Mouse (Mus musculus): ENCODE data around the gene Oosp3.

Gene Oosp3

DNA sequence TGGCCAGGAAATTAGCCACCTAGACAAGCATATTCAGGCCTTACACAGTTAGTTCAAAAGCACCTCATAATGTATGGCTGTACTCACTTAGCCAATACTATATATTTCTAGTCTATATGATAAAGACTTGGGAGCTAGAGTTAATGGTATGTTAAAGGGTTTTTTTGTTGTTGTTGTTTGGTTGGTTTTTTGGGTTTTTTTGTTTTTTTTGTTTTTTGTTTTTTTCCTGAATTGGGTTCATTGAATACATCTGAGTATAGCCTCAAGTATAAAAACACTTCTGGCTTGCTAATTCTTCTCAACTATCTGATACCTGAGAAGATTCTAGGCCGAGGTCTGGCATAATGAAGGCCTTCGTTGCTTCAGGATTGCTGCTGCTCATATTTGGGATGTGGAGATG lies at the start of gene Oosp3:
Gene Oosp3 (plus strand): TSS at position 301 of the 400 bp plus-strand sequence.
- no peak for DNase-seq (ENCODE audit: low spot score)

DNA sequence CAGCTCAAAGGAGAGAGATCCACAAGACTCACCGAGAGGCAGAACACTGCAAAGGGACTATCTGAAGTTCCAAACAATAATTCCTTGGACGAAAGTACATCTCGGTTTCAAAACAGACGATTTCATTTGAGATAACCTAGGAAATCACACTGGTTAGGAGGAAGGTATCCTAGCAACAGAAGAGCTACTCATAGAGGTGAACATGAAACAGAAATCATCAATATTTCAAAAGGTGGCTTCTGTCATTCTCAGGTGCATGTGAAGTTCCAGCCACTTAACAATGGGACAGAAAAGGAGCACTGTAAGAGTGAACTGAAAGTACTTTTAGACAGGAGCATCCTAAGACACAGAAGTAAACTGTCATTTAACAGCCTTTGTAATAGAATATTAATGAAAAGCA lies 47.3 kb upstream of the Oosp3 start:
- DNase-seq (ENCODE audit: low spot score), result no peak

DNA sequence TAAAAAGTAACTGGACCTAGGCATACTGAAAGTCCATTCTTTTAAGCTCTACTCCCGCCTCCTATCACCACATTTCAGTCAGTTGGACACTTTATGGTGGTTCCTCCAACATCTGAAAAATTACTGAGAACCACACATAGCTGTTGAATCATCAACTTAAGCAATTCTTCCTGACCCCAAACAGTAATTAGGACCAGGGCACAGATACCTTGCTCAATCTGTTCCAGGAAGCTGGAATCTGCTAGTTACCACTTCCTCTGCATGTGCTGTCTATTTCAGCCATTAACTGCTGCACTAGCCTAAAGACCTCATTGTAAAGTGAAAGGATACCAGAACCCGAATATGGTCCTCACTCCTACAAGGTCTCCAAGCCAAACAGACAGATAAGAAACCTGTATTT lies 37.7 kb upstream of the Oosp3 start:
- DNase-seq (ENCODE audit: low spot score), result no peak

DNA sequence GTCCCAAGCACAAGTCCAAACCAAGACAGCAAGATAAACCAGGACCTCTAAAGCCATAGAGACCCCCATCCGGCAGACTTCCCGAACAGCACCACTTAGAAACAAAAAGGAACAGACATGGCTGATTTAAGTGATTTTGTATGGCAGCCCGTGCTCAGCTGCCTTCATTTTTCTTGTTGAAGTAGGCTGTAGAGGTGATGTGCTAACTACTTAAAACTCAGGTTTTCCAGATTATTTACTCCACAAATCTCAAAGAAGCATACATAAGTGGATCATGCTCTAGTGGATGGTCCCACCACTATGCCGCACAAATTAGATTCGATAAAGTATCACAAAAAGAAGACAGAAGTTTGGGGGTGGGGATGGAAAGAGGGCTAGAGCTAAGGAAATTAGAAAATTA lies 36.4 kb upstream of the Oosp3 start, which contains the start of gene Oosp2:
Gene Oosp2 (minus strand): TSS at position 101 of the 400 bp plus-strand sequence.
- no peak for DNase-seq (ENCODE audit: low spot score)

DNA sequence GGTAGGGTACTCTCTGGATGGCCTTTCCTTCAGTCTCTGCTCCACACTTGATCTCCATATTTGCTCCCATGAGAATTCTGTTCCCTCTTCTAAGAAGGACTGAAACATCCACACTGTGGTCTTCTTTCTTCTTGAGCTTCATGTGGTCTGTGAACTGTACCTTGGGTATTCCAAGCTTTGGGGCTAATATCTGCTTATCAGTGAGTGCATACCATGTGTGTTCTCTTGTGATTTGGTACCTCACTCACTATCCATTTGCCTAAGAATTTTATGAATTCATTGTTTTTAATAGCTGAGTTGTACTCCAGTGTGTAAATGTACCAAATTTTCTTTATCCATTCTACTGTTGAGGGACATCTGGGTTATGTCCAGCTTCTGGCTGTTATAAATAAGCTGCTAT lies 35.3 kb upstream of the Oosp3 start:
- DNase-seq (ENCODE audit: low spot score), result no peak

DNA sequence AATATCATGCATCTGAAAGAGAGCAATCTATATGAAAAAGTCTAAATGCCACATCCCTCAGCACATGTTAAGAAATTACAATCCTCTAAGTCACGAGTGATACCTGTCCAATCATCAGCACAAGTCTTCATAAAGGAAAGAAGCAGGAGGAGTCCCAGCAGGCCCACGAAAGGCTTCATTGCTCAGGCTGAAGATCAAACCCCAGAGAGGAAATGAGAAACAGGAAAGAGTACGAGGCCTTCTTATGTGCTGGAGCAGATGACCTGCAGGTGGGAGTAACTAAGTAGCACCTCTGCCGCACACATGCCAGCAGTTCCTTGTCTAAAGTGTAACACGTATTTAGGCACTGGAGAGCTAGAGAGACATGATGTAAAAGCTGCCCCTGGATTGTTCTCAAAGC lies 6.0 kb upstream of the Oosp3 start, which contains the start of gene Oosp1:
Gene Oosp1 (minus strand): TSS at position 312 of the 400 bp plus-strand sequence.
- no peak for DNase-seq (ENCODE audit: low spot score)

DNA sequence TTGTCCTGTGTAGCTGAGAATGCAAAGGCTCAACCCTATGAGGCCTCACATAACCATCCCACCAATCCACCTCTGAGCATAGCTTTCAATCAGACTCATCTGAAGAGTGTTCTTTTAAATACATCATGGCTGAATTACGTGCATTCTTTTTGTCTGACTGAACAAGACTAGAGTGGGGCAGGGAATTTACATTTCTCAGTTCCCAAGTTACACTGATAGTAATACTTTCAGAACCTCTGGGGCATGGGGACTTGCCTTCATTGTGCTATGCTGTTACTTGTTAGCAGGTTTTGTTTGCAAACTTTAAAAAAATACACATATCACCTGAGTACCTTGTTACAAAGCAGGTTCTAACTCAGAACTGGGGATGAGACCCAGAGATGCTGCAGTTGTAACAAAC lies 5.4 kb upstream of the Oosp3 start:
- no peak for DNase-seq (ENCODE audit: low spot score)

DNA sequence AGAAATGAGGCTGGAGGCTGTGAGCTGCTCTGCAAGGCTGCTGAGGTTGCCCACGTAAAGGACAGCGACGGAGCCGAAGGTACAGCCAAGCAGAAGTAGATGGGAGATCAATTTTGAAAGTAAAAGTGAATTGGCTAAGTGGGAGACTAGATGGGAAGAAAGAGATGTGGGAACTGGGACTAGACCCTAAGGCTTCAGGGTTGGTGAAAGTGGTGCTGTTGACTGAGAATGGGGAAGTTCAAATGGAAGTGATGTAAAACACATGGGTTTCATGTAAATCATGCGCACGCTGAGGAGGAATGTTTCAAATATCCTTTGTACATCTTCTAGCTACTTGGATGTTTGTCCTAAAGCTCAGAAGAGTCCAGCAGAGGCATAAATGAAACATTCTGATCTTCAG lies 1.5 kb downstream of the Oosp3 start:
- DNase-seq (ENCODE audit: low spot score), result no peak

DNA sequence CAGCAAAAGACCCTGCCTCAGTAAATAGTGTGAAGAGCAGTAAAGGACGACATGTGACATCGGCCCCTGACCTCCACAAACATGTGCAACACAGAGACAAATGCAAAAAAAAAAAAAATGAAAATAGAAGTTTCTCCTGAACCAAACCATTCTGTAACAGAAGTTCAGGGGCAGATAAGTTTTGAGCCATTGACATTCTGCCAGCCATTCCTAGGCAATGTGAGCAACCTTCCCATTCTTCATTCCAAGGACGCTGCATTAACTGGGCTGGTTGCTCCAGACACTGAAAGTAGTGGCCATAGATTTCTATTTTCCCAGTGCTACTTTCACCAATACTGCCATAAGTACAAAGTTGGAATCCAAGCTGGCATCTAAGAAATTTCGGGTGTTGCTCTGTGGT lies 15.6 kb downstream of the Oosp3 start:
- no peak for DNase-seq (ENCODE audit: low spot score)

DNA sequence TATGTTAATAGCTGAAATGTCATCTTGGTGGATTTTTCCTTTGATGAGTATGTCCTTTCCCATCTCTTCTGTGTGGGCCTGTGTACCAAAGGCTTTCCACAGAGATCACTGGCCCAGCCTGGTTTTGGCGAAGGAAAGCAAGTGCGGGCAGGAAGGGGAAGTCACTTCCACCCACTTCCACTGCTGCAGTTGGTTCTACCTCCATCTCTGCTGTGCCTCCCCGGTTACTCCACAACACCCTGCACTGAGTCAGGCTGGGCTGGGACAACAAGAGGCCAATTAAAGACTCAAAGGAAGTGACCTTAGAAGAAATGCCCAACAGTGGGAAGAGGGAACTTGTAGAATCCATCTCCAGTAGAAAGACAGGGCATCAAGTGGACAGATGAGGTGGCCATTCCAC lies 23.2 kb downstream of the Oosp3 start:
- no peak for DNase-seq (ENCODE audit: low spot score)

DNA sequence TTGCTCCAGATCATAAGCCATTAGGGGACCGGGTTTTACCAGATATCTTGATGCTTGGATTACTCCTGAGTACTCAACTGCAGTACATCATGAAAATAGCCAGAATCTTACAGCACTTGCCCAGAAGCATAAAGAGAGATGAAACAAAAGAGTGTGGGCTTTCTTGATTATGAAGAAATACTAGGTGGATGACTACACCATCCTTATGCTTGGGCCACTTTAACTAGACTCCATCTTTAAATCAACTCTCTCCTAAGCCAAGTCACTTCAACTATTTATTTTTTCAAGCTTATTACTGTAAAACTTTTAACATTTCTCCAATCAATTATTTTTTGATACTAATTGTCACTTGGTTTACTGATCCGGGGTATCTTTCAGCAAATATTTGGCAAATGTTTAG lies 27.0 kb downstream of the Oosp3 start:
- DNase-seq (ENCODE audit: low spot score), result no peak

DNA sequence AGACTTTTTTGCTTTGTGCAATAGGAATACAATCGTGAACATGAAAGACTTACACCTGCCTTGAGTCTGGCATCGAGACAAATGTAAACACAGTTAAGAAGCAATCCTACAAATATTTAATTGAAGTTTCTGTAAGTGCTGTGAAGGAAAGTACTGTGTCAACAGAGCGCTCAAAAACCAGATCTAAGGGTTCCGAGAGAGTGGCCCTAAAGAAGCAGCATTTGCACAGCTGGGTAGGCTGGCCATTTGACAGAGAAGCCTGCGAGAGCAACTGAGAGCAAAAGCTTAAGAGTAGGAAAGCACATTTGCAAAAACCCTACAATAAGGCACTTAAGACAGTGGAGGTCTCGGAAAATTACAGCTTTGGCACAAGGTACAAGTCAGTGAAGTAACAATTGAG lies 27.4 kb downstream of the Oosp3 start:
- no peak for DNase-seq (ENCODE audit: low spot score)

DNA sequence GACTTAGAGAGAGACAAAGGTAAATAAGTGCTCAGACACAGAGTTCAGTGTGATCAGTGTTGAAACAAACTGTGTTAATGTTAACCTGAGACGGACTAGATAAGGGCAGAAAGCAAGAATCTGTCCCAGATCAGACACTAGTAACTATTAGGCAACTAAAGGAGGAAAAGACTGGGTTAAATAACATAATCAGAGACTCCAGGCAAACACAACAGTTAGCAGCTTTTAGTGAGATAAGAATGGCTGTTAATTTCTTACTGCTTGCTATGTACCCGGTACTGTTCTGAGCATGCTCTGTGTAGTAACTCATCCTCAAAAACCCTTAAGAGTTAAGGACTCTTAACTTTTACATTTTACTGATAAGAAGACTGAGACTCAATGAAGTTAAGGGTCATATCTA lies 29.1 kb downstream of the Oosp3 start:
- no peak for DNase-seq (ENCODE audit: low spot score)

DNA sequence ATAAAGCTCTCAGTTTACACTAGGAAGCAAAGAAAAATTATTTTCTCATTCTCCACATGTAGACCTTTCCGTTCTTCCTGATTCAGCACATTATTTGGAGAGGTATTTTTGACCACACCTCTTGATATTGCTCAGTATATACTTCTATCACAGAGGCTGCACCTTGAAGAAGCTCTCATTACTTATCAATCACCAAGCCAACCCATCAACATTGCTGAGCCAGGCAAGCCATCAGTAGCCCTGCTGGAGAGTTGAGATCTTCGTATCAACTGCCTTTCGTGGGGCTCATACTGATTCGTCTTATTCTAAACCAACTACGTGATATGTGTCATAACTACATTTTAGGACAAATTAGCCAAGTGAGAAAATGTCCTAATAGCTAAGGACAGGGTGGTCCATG lies 30.4 kb downstream of the Oosp3 start:
- no peak for DNase-seq (ENCODE audit: low spot score)

DNA sequence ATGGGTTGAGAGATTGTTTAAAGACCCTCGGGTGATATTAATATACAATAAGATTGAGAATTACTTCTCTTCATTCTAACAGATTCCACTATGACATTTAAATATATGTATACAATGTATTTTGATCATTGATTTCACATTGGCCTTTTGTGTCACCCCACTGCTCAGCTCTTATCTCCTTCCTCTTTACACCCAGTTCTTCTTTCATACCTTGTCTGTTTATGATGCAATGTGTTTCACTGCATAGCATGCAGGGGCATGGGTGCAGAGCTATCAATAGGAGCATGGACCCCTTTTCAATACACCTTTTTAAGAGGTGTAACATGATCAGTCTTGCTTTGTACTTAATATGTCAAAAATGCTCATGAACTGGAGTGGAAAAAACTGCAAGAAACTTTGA lies 33.4 kb downstream of the Oosp3 start:
- no peak for DNase-seq (ENCODE audit: low spot score)

DNA sequence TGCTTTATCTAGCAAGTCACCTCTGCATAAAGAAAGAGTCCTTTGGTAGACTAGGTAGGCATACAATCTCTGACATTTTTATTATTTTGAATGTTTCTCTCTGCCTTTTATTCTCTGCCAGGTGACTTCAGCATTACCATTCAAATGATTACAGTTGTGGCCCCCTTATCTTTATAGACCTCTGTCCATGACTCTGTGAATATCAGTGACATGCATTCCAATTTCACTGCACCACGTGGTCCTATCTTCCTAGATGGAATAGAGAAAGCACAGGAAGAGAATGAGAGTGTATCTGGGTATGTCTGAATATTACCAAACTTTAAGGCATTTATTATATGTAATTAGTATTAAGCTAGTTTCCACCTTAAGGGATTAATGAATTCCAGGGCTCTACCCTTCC lies 39.6 kb downstream of the Oosp3 start:
- no peak for DNase-seq (ENCODE audit: low spot score)

DNA sequence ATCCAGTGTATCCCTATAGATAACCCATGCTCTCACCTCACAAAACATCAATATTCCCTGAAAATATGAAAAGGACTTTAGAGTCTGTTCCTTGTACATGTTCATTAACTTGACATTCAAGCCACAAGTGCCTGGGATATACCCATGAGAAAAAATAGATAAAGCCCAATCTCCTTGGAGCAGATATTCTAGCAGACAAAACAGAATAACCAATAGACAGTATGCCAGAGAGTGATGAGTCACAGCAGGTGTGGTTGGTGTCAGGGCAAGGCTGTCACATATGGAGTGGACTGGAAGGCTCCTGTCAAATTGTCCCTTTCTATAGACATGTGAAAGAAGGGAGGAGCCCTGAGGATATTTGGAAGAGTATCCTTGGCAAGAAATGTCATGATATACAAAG lies 48.8 kb downstream of the Oosp3 start:
- no peak for DNase-seq (ENCODE audit: low spot score)

DNA sequence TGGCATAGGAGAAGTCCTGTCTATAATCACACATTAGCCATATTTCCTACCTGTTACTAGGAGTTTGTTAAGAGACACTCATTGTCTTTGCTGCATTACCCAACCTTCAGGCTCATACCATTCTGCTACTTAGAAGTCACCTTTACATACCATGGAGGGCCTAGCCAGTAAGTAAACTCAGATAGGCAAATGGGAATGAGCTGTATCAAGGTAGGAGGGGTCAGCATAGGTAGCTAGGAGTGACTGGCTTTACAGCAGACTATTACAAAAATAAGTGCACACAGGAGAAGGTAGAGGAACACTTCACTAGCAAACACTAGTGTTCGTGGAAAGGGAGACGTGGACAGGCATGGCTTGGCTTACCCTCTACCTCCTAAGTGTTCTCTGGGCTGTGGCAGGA lies 50.4 kb downstream of the Oosp3 start, which contains the start of gene Gif:
Gene Gif (plus strand): TSS at position 257 of the 400 bp plus-strand sequence.
- no peak for DNase-seq (ENCODE audit: low spot score)

Data from ovary, postnatal 36 days (tissue).